Mouse (Mus musculus) embryonic facial prominence, embryonic 12.5 days (tissue): ENCODE data around the gene Robo2. TPM values are rescaled to one million over a fixed set of nuclear protein-coding genes. Genes with fewer than 3 reads are reported as not detected.

ENCODE experiments used
- ATAC-seq: fragments of 200-750 bp; cut with Nextera tagmentation; 2 replicates; pipeline ENCODE4 v1.8.0; 2017; ENCODE audit not compliant: insufficient number of reproducible peaks, insufficient read depth, low FRiP score, low TSS enrichment
- H3K27ac ChIP-seq: fragments of 300-500 bp; sonication (generic); 2 replicates; pipeline ENCODE4 v1.5.1; 2016; ENCODE audit warnings: mild to moderate bottlenecking
- H3K27me3 ChIP-seq: fragments of 300-500 bp; sonication (generic); 2 replicates; pipeline ENCODE4 v1.6.1; 2016; ENCODE audit warnings: mild to moderate bottlenecking, moderate library complexity
- H3K36me3 ChIP-seq: fragments of 300-500 bp; sonication (generic); 2 replicates; pipeline ENCODE4 v1.6.1; 2016; ENCODE audit warnings: mild to moderate bottlenecking
- H3K4me1 ChIP-seq: fragments of 300-500 bp; sonication (generic); 2 replicates; pipeline ENCODE4 v1.6.1; 2016
- H3K4me2 ChIP-seq: fragments of 300-500 bp; sonication (generic); replicated peaks from 2 replicates; pipeline ENCODE4 v1.6.1; 2016; ENCODE audit warnings: mild to moderate bottlenecking, moderate library complexity
- H3K4me3 ChIP-seq: fragments of 300-500 bp; sonication (generic); 2 replicates; pipeline ENCODE4 v1.5.1; 2016; ENCODE audit warnings: mild to moderate bottlenecking
- H3K9ac ChIP-seq: fragments of 300-500 bp; sonication (generic); 2 replicates; pipeline ENCODE4 v1.6.1; 2016; ENCODE audit warnings: mild to moderate bottlenecking, moderate library complexity
- H3K9me3 ChIP-seq: fragments of 300-500 bp; sonication (generic); 2 replicates; pipeline ENCODE4 v1.6.1; 2016; ENCODE audit warnings: mild to moderate bottlenecking, moderate library complexity
- WGBS: fragments of 180-500 bp; shearing (Covaris S2); methylation state at CpG from one replicate; pipeline ENCODE4 v1.1.7; 2016; 5-methylcytosine and 5-hydroxymethylcytosine counted together
- polyA plus RNA-seq: library from polyadenylated mRNA; unstranded; fragments of >200 nt; fragmentation: Nextera tagmentation; extraction: Ambion mirVana; gene quantifications from 2 replicates; pipeline ENCODE4 v1.2.1, GENCODE M21; 2016

Gene Robo2
- polyA plus RNA-seq, 1 experiment from 2014 or later, result 71.5 TPM

DNA sequence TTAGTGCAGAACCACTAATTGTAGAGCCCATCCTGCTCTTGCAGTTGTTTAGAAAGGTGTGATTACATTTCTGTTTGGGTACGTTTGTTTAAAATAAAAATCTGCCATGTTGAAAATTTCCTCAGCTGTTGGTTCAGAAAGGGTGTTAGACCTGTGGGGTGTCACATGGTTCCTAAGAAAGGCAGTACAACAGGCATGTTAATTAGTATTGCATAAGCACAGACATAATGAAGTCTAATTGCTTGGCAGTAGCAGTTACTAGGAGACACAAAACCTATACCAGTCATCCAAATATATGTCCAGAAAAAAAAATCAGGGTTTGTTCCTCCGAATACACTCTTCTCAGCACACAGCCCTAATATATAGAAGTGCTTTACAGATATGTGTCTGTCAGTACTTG, 220.0 kb downstream of the Robo2 start:
- no peak for ATAC-seq
- no peak overlapping the region for H3K4me2 ChIP-seq
- H3K4me1 ChIP-seq, result no peaks in the 10 kb centered on the region
- H3K9ac ChIP-seq, result no peak overlapping the region
- no peaks in the 10 kb centered on the region for H3K9me3 ChIP-seq
- H3K27me3 ChIP-seq, result no peaks in the 10 kb centered on the region
- WGBS, result 82% methylated on average over 2 of the region's 2 CpGs
- H3K27ac ChIP-seq, result no peak overlapping the region
- H3K36me3 ChIP-seq, result no peaks in the 10 kb centered on the region
- H3K4me3 ChIP-seq, result no peak overlapping the region

DNA sequence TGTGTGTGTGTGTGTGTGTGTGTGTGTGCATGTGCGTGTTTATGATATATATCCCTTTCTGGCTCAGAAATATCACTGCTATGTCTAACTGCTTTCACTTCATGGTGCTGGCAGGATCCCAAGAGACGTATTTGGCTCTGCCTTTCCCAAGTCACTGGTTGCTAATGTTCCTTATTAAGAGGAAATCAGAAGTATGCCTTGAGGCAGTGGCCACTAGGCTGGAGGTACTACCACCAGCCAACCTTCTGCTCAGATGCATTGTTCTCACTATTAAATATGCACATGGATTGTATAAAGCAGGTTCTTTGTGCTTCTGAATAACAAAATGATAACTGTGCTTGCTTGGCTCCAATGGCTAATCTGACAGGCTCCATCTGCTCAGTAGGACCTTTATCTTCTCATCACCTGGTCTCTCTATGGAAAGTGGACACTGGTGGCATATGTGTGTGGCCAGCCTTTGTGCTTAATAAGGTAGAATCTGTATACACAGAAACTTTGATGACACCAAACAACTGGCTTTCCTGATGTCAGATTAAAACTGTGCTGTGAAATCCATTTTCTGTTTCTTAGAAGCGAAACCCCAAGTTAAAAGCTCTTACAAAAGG, 229.0 kb downstream of the Robo2 start:
- Histone ChIP-seq H3K36me3 (no peaks in the 10 kb centered on the region), H3K4me3 (no peak overlapping the region), H3K27ac (no peak overlapping the region), H3K27me3 (no peaks in the 10 kb centered on the region), H3K9ac (no peak overlapping the region), H3K9me3 (no peaks in the 10 kb centered on the region), H3K4me1 (no peaks in the 10 kb centered on the region; the same call in 1 of the 2 replicates), H3K4me2 (no peak overlapping the region)
- ATAC-seq, result no peak
- WGBS, result 73% methylated on average over 3 of the region's 3 CpGs

DNA sequence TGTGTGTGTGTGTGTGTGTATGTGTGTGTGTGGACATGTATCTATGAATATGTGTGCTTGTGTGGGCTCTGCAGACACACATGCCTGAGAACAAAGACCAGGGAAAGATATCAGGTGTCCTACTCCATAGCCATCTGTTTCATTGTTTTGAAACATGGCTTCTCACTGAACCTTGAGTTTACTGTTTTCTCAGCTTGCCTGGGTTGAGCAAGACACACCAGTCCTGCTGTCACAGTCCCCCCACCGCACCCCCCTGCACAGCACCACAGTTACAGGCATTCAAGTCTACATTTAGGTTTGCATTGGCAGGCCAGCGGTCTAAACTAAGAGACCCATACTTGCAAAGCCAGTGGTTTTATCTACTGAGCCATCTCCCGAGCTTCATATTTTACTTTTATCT, 239.0 kb downstream of the Robo2 start:
- H3K9me3 ChIP-seq, result no peaks in the 10 kb centered on the region
- H3K4me3 ChIP-seq, result no peak overlapping the region
- peak; percentile 52; the same call in 1 of the 2 replicates for ATAC-seq
- no peaks in the 10 kb centered on the region for H3K36me3 ChIP-seq
- H3K4me1 ChIP-seq, result no peaks in the 10 kb centered on the region
- no peaks in the 10 kb centered on the region for H3K27me3 ChIP-seq
- H3K4me2 ChIP-seq, result no peak overlapping the region
- no peak overlapping the region for H3K27ac ChIP-seq
- H3K9ac ChIP-seq, result no peak overlapping the region
- WGBS, result 80% methylated on average over 3 of the region's 3 CpGs

GRCm38 (mm10) chr16:74169642-74170041, 242.0 kb downstream of the Robo2 start:
- no peak overlapping the region for H3K4me2 ChIP-seq
- no peaks in the 10 kb centered on the region for H3K9me3 ChIP-seq
- no peaks in the 10 kb centered on the region for H3K27me3 ChIP-seq
- H3K9ac ChIP-seq, result no peak overlapping the region
- no peak overlapping the region for H3K27ac ChIP-seq
- no peaks in the 10 kb centered on the region for H3K4me1 ChIP-seq
- no peak for ATAC-seq
- WGBS, result 94% methylated on average over 4 of the region's 4 CpGs
- no peaks in the 10 kb centered on the region for H3K36me3 ChIP-seq
- no peak overlapping the region for H3K4me3 ChIP-seq

GRCm38 (mm10) chr16:74169121-74169520, 242.5 kb downstream of the Robo2 start:
- no peak overlapping the region for H3K27ac ChIP-seq
- no peaks in the 10 kb centered on the region for H3K27me3 ChIP-seq
- H3K4me1 ChIP-seq, result no peaks in the 10 kb centered on the region
- H3K4me2 ChIP-seq, result no peak overlapping the region
- ATAC-seq, result no peak
- WGBS, result 76% methylated on average over 7 of the region's 7 CpGs
- H3K9me3 ChIP-seq, result no peaks in the 10 kb centered on the region
- no peak overlapping the region for H3K9ac ChIP-seq
- H3K36me3 ChIP-seq, result no peaks in the 10 kb centered on the region
- H3K4me3 ChIP-seq, result no peak overlapping the region

DNA sequence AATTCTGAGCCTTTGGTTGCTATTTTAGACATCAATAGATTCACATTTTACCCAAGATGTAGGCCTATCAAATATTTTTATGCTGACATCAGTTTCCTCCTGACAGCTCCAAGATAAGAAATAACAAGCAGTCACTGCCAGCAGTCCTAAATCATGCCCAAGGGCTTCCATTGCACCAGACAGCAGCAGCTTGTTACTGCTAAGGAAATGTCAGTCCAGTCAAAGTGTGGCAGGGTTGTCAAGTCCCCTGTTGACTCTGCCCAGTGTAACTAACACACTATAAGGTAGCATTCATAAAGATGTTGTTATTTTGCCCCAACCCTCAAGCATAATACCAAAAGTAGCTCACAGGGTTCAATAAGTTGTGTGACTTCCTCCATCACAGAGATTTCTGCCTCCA, 243.8 kb downstream of the Robo2 start:
- no peak overlapping the region for H3K9ac ChIP-seq
- H3K4me3 ChIP-seq, result no peak overlapping the region
- no peaks in the 10 kb centered on the region for H3K9me3 ChIP-seq
- H3K27me3 ChIP-seq, result no peaks in the 10 kb centered on the region
- H3K4me1 ChIP-seq, result no peaks in the 10 kb centered on the region
- no peak overlapping the region for H3K4me2 ChIP-seq
- no peaks in the 10 kb centered on the region for H3K36me3 ChIP-seq
- ATAC-seq, result no peak
- H3K27ac ChIP-seq, result no peak overlapping the region

DNA sequence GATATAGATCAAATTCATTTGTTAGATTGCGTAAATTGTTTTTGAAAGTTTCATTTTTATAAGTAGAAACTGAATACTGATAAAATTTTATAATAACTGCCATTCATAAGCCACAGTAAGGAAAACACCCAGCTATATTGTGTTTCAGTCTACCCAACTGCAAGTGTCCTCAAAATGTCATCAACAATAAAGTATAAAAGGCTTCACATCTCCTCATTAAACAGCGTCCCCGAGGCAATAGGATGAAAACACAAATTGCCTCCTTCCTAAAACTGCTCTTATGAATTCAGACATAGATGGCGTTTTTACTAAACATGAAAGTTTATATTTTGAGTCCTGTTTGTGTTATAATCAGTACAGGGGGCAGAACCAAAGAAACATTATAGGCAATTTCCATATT, 249.6 kb downstream of the Robo2 start:
- Histone ChIP-seq H3K36me3 (no peaks in the 10 kb centered on the region), H3K9ac (no peak overlapping the region), H3K27ac (no peak overlapping the region), H3K4me1 (no peaks in the 10 kb centered on the region), H3K27me3 (no peaks in the 10 kb centered on the region), H3K9me3 (no peaks in the 10 kb centered on the region), H3K4me2 (no peak overlapping the region), H3K4me3 (no peak overlapping the region)
- WGBS, result 80% methylated on average over 4 of the region's 4 CpGs
- no peak for ATAC-seq

- Histone ChIP-seq H3K27me3 (no peaks in the 10 kb centered on the region), H3K36me3 (no peaks in the 10 kb centered on the region), H3K4me2 (no peak overlapping the region), H3K4me1 (no peaks in the 10 kb centered on the region), H3K9ac (no peak overlapping the region), H3K27ac (no peak overlapping the region), H3K9me3 (no peaks in the 10 kb centered on the region), H3K4me3 (no peak overlapping the region)
- no peak for ATAC-seq
- 83% methylated on average over 3 of the region's 3 CpGs for WGBS
Observed at GRCm38 (mm10) chr16:74159189-74159588, 252.4 kb downstream of the Robo2 start.

GRCm38 (mm10) chr16:74136181-74136580, 275.4 kb downstream of the Robo2 start:
- ATAC-seq, result no peak
- Histone ChIP-seq H3K4me1 (peaks cover 8% of the 10 kb centered on the region), H3K36me3 (no peaks in the 10 kb centered on the region), H3K27ac (no peak overlapping the region), H3K9me3 (no peaks in the 10 kb centered on the region), H3K27me3 (no peaks in the 10 kb centered on the region), H3K9ac (no peak overlapping the region), H3K4me2 (no peak overlapping the region), H3K4me3 (no peak overlapping the region)
- WGBS, result 86% methylated on average over 1 of the region's 1 CpGs

DNA sequence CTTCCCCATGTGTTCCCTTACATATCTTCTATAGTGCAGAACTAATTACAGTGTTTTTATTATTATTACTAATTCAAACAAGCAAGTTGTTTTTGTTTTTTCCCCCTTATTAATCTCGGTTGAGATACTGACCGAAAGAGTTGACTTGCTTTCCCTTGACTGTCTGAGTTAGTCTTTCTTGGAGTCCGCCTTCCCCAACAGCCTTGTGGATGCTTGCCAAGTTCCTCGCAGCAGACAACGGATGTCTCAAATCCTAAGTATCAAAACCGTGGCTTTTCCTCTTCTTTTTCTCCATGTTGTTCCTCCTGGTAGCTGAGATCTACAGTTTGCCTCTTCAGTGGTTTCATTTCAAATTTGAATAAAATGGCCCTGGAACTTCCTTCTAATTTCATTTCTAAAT, 278.8 kb downstream of the Robo2 start:
- WGBS, result 82% methylated on average over 6 of the region's 6 CpGs
- Histone ChIP-seq H3K4me2 (no peak overlapping the region), H3K36me3 (no peaks in the 10 kb centered on the region), H3K4me1 (peaks cover 8% of the 10 kb centered on the region), H3K27me3 (no peaks in the 10 kb centered on the region), H3K9ac (no peak overlapping the region), H3K4me3 (no peak overlapping the region), H3K27ac (no peak overlapping the region), H3K9me3 (no peaks in the 10 kb centered on the region)
- no peak for ATAC-seq

GRCm38 (mm10) chr16:74131370-74131769, 280.3 kb downstream of the Robo2 start:
- H3K36me3 ChIP-seq, result no peaks in the 10 kb centered on the region
- no peaks in the 10 kb centered on the region for H3K9me3 ChIP-seq
- no peaks in the 10 kb centered on the region for H3K27me3 ChIP-seq
- ATAC-seq, result no peak
- no peak overlapping the region for H3K27ac ChIP-seq
- H3K4me3 ChIP-seq, result no peak overlapping the region
- no peak overlapping the region for H3K4me2 ChIP-seq
- peaks cover 8% of the 10 kb centered on the region for H3K4me1 ChIP-seq
- WGBS, result 94% methylated on average over 5 of the region's 5 CpGs
- no peak overlapping the region for H3K9ac ChIP-seq

DNA sequence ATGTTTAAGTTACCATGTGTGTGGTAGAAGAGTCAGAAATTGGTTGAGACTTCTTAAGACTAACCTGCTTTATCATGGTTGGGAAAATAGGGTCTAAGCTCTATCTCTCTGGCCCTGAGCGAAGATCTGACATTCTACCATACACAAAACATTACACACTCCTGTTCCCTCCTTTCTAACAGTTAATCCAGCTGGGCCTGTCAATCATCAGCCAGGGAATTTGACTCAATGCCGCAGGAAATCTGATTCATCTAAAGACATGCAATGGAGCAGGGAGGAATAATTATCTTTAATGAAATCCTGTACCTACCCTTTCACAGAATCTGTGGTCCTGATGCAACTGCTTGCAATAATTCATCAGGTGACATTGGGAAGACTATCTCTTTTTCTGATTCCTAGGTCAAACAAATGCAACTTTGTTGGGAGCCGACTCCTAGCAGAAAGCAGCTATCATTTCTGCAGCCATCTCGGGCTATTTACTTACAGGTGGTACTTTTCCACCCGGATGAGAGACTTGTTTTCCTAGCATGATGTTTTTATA, 283.1 kb downstream of the Robo2 start:
- WGBS, result 65% methylated on average over 5 of the region's 5 CpGs
- Histone ChIP-seq H3K4me3 (no peak overlapping the region), H3K4me2 (no peak overlapping the region), H3K27me3 (no peaks in the 10 kb centered on the region), H3K9ac (no peak overlapping the region), H3K36me3 (no peaks in the 10 kb centered on the region), H3K27ac (no peak overlapping the region), H3K4me1 (no peaks in the 10 kb centered on the region), H3K9me3 (no peaks in the 10 kb centered on the region)
- no peak for ATAC-seq
